Mouse (Mus musculus) frontal cortex, postnatal 36 days (tissue): ENCODE data around the gene Actr6.
"Not testable (repeated sequence)": the region's sequence is repeated elsewhere in the genome, so short reads cannot be mapped to it uniquely, and the experiment has no call there.

Source experiments
- DNase-seq, 2 experiments: peaks; one replicate each; pipeline ENCODE4 v3.0.0; 2022; ENCODE audit warnings: low spot score in 2 of 2

Actr6 gene

DNA sequence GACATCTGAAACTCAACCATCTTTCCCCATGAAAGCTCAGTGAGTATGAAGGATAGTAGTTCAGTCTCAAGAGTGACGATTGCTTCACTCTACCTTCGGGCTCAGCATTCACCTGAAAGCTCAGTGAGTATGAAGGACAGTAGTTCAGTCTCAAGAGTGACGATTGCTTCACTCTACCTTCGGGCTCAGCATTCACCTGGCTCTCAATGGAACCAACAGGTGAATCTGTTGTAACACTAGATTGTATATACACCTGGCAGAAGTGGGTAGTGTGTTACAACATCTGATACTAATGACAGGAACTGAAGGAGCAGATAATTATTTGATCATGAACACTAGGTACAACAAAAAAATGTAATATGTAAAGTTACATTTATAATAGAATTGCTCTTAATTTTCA lies 50.4 kb downstream of the Actr6 start:
- no peak for DNase-seq

DNA sequence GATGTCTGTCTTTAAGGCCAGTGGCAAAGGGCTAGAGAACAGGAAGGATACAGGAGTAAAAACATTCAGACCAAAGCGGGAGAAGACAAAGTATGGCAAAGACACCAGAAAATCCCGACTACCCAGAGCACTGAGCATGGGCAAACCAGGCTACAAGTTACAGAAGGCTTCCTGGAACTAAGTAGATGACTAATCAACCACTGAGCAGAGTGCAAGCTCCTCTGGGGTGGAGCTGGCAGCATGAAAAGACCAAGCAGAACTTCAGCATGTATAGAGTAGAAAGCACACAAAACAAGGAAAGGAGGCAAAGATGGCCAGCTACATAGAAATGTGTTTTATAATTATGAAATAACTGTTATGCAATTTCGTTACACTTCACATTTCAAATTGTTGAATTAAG lies 51.6 kb downstream of the Actr6 start:
- no peak for DNase-seq

DNA sequence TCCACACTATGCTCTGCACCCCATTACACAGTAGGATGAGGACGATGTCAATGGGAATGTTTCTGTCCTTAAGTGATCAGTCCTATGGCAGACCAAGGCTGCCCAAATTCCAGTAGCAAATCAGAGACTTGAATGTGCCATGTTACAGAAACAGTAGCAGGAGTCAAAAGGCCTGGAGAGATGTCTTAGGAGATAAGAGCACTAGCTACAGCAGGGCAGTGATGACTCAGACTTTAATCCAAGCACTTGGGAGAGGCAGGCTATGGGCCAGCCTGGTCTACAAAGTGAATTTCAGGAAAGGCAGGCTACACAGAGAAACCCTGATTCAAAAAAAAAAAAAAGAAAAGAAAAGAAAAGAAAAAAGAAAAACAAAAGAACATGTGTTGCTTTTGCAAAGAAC lies 52.6 kb downstream of the Actr6 start:
- no peak for DNase-seq

DNA sequence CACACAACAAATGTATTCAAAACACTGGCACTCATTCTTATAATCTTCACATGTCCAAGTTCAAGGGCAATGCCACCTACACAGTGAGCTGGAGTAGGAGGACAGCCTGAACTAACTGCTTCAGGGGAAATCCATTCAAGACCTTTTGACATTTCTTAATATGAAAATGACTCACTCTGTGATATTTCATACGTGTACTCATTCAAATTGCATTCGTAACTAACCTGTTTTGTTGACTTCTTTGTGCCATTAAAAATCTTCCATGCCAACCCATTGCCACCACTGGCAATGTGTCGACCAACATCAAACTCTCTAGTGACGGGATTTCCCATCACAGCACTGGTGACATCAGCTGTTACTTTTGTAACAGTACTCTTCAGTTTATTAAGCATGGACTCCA lies 54.0 kb downstream of the Actr6 start:
- DNase-seq = no peak

- DNase-seq = no peak
These were observed 55.5 kb downstream of the Actr6 start for GRCm38 (mm10) chr10:89676609-89677008.

- DNase-seq = not testable (repeated sequence)
These were observed 61.7 kb downstream of the Actr6 start for GRCm38 (mm10) chr10:89670371-89670770.

- no peak for DNase-seq
These were observed 64.5 kb downstream of the Actr6 start for GRCm38 (mm10) chr10:89667571-89667970.

DNA sequence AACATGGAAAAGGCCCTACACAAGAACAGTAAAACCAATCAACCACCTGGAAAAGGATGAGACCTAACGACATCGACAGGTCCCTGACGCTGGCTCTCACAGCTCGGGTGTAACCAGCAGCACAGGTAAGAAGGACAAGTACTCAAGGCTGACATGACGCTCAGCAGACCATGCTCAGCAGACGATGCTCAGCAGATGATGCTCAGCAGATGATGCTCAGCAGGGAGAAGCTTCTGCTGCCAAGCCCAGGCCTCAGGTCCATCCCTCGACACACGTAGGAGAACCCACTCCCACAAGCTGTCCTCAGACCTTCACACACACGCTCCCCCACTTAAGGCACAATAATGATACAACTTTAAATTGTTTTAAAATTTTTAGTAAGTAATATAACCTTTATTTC lies 66.4 kb downstream of the Actr6 start:
- no peak for DNase-seq

DNA sequence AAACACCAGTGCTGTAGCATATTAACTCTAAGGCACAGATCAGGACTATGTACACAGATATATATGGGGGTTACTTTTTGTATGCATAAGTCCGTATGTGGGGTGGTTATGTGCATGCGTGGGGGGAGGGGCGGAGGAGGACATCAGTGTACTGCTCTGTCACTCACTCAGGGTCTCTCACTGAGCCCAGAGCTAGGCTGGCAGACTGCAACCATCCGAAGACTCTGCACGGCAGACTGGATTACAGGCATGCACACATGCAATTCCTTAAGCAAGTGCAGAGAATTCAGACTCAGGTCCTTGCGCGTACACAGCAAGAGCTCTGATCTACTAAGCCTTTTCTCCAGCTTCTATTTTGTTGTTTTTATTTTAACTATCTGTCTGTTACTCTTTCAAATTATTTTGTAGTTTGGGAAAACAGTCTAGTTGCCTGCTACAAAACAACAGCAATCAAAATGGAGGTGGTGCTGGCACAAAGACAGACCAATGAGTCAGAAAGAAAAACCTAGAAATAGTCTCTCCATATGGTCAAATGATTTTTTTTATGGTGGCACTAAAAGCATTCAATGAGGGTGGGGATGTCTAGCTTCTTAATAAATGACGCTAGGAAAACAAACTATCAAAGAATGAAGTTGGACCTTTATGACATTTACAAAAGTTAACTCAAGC lies 67.0 kb downstream of the Actr6 start:
- no peak for DNase-seq
